Mouse (Mus musculus) monocyte, adult 2 months (primary cell): ENCODE measurements around the gene Kcnip4.

ENCODE experiments used
- DNase-seq, 2 experiments: peaks; one replicate each; pipeline ENCODE4 v3.0.0; 2022; ENCODE audit warnings: low spot score in 2 of 2, low read depth in 1 of 2

Gene Kcnip4

GRCm38 (mm10) chr5:48890216-48890615, 634.5 kb downstream of the Kcnip4 start:
- no peak for DNase-seq

- DNase-seq, result no peak
Measured at GRCm38 (mm10) chr5:48889395-48890194, 635.1 kb downstream of the Kcnip4 start.

GRCm38 (mm10) chr5:48878081-48878480, 646.6 kb downstream of the Kcnip4 start:
- DNase-seq, result no peak

DNA sequence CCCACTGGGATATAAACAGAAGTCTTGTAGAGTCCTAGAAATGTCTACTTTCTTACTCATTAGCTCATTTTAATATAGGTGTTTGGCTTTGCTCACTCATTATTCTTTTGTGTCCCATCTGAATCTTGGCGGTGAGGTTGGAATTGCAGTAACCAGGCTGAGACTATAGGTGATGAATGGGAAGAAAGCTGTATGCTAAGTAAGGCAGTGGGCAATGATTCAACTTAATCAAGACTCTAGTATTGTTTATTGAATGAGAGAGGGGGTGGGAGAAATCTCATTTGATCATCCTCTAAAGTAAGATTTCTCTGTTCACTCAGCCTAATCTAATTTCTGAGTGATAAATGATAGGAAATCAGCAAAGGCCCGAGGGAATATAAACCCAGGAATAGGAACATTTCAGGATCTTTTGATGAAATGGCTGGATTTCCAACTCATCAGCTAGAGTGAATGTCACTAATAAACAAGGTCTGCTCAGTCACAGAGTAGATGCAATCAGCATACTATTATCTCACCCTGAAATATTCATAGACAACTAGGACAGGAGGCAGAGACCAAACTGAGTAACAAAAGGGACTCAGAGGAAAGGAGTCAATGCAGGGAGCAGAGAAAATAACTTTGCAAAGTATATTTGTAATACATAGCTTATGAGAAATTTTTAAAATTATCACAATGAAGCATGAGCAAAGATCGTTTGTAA, 660.3 kb downstream of the Kcnip4 start:
- no peak for DNase-seq

DNA sequence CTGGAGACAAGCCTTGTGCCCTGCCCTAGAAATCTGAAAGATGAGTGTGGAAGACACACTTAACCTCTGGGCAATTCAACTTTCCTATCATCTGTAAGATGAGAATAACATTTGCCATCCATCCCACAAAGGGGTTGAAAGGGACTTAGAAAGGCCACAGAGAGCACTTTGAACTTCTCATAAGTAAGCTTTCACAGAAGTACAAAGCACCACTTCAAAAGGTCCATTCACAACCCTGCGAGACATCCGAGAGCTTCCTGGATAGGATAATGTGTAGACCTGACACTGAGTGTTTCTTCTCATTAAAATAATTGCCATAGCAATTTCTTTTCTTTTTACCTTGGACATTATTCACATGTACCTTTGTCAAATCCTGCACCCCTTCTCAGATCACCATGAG, 683.7 kb downstream of the Kcnip4 start:
- DNase-seq, result no peak

- no peak for DNase-seq
Measured at GRCm38 (mm10) chr5:48795526-48795925, 729.2 kb downstream of the Kcnip4 start.

- no peak for DNase-seq
Measured at GRCm38 (mm10) chr5:48779376-48779775, 745.3 kb downstream of the Kcnip4 start.

- DNase-seq, result no peak
Measured at GRCm38 (mm10) chr5:48748613-48749012, 776.1 kb downstream of the Kcnip4 start.

DNA sequence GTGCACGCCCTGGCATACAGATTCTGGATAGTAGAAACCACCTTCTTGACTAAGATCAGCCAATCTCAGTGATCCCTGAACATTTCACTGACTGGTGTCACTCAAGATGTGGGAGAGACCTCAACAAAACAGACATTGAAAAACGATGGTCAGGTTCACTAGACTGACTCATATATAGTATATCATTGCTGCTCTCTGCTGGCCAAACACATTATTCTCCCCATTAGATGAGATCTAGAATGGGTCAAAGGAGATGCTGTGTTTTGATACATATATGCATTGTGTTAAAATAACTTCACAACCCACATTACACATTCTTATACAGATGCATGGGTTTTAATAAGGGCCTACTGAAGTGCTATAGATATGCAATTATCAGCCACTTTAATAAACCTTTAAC, 787.1 kb downstream of the Kcnip4 start:
- DNase-seq, result no peak

- DNase-seq, result no peak
Measured at GRCm38 (mm10) chr5:48718166-48718565, 806.5 kb downstream of the Kcnip4 start.

- DNase-seq, result no peak
Measured at GRCm38 (mm10) chr5:48705997-48706396, 818.7 kb downstream of the Kcnip4 start.

- DNase-seq, result no peak
Measured at GRCm38 (mm10) chr5:48687068-48687467, 837.6 kb downstream of the Kcnip4 start.

DNA sequence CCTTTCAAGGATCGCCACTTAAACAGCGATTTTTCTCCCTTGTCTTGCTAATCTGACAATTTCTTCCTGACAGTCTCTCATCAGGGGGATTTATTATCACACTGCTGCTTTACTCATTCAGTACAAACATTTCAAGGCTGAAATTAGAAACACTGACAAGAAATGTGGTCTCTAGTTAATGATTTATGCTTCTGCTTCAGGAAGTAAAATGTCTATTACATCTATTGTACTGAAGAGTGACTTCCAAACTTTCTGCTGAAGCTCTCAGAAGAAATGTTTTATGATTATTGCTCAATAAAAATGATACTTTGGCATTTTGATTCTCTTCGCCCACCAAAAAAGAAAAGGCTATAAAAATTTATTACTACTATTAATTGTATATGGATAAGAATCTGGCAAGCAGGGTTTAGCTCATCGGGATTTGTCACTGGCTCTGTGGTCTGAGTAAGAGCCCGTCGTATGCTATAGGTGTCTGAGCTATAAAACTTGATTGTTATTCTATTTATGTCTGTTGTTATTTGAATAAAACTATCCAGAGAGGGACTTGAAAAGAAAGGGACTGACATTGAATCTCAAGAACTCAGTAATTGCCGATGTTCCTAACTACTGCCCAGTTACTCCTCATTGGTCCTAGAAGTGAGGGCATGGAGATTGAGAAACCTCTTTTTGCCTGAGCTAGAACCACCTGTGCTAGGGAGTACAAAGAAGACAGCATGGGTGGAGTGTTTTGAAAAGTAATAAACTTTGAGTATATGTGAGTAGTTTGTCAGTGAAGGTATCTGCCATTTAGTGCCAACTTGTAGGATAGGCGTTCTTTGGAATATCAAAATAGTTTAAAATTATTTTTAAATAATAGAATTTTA, 844.7 kb downstream of the Kcnip4 start:
- no peak for DNase-seq

DNA sequence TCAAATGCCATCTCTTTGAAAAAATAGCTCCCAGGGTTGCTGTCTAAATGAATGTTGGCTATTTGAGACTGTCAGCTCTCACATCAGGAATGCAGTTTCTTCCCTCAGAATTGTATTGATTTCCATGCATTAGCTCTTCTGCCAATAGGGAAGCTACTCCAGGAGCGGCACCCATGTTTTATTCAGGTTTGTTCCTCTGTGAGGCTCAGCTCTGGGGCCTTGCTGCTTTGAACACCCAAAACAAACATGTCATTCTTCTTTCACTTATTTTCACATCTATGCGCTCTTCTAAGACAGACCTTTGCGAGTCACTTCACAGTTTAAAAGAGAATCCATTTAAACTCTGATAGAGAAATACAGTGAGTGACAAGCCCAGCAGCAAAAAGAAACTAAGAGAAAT, 862.2 kb downstream of the Kcnip4 start:
- DNase-seq, result no peak

DNA sequence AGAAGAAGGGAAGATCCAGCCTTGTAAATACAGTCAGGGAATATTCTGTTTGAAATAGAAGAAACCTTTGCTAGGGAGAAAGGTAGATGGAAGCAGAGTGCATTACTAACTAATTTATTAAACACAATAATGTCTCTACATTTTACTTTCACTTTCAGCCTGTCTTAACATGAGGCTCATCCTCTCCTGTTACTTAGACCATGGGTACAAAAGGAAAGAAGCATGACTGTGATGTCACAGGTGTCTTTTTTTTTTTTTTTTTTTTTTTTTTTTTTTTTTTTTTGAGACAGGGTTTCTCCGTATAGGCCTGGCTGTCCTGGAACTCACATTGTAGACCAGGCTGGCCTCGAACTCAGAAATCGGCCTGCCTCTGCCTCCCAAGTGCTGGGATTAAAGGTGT, 864.7 kb downstream of the Kcnip4 start:
- DNase-seq, result no peak

- DNase-seq, result no peak
Measured at GRCm38 (mm10) chr5:48650496-48650895, 874.2 kb downstream of the Kcnip4 start.

GRCm38 (mm10) chr5:48636675-48637074, 888.0 kb downstream of the Kcnip4 start:
- no peak for DNase-seq

DNA sequence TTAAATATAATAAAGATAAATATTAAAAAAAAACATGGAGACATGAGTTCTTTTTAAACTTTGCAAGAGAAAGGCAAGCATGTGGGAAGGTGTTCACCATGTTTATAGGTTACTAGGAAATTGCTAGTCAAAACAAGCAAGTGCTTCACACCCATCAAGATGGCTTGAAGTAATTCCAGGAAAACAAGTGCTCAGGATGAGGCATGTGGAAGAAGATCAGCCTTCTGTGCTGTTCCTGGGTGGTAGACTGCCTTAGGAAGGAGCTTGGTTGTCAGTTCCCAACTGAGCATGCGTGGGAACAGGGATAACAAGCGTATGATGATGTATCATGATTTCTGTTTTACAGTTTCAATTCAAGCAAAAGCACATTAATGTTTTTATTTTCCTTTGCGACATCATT, 891.1 kb downstream of the Kcnip4 start:
- DNase-seq, result no peak

GRCm38 (mm10) chr5:48623370-48623769, 901.3 kb downstream of the Kcnip4 start:
- no peak for DNase-seq

DNA sequence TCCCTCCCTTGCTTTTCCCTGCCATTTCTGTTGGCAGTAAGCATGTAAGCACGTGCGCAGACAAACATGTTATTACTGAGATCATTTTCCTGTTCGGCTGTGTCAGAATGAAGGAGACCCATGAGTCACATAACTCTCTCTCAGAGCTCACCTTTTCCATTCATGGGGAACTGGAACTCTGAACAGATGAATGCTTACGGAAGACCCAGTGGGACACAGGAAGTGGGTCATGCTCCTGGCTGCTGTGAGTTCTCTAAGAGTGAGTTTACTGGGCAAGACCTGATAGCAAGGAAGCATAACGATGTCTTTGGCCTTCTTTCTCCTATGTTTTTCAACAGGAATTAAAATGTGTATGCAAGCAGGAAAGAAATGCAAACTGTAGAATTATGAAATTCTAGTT, 917.8 kb downstream of the Kcnip4 start:
- DNase-seq, result no peak

DNA sequence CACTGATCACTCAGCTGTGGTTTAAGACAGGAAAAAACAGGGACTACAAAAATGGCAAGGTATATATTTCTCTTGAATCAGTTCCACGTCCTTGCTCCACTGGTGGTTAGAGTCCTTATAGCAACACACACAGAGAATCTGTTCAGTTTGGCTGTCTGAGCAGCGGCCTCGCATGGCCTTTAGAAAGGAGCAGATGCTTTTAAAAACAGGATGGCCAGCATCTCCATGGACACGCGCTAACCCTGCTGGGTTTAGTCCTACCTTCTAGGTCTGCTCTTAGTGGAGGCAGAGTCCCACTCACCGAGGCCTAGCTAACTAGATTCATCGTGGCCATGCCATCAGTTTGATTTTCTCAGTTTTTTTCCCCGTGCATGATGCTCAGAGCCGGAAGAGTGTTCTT, 918.4 kb downstream of the Kcnip4 start:
- no peak for DNase-seq
